Mouse (Mus musculus): ENCODE measurements around the gene Parp4. TPM values are rescaled to one million over a fixed set of nuclear protein-coding genes. Genes with fewer than 3 reads are reported as not detected.
A peak's percentile ranks its signal among the peaks of the same experiment; 100 is the strongest.

Parp4 gene
- total and polyA plus RNA-seq, 3 experiments: 1.2 to 29.1 (median 6.9) TPM

- H3K4me3 ChIP-seq (ENCODE audit: low read depth, low read length): no peak overlapping the region
- 0 out of 2 replicates have a peak, but pooled peaks cover 2% of the 10 kb centered on the region for H3K4me1 ChIP-seq (ENCODE audit: insufficient read depth, low read depth, low read length)
- DNase-seq (ENCODE audit: low spot score): no peak
- H3K27me3 ChIP-seq (ENCODE audit: insufficient read depth, low read length): no peaks in the 10 kb centered on the region
- ATAC-seq (ENCODE audit: extremely low read depth, insufficient number of reproducible peaks, low FRiP score, poor library complexity, severe bottlenecking): no peak
- peaks cover 67% of the 10 kb centered on the region for H3K36me3 ChIP-seq (replicated peaks)
- TF ChIP-seq GATA1 (IDR thresholded peaks at IDR 0.05; ENCODE audit: borderline replicate concordance, low read length): no peak
- no peak for TF ChIP-seq POLR2AphosphoS5 (IDR thresholded peaks at IDR 0.05; ENCODE audit: insufficient replicate concordance, low read depth, low read length)
- no peak for TF ChIP-seq CTCF (IDR thresholded peaks at IDR 0.05; ENCODE audit: low read depth, low read length)
- TF ChIP-seq TAL1 (conservative IDR thresholded peaks at IDR 0.05; ENCODE audit: low read depth, low read length): no peak
- TF ChIP-seq GATA2 (IDR thresholded peaks at IDR 0.05; ENCODE audit: borderline replicate concordance, low read depth, low read length): no peak
- H3K9me3 ChIP-seq (replicated peaks): no peaks in the 10 kb centered on the region
Measured at GRCm38 (mm10) chr14:56553331-56553730, 22.1 kb upstream of the Parp4 start.

GRCm38 (mm10) chr14:56554716-56555115 lies 20.7 kb upstream of the Parp4 start:
- Histone ChIP-seq H3K4me3 (ENCODE audit: low read depth, low read length) (no peak overlapping the region), H3K36me3 (replicated peaks) (peaks cover 70% of the 10 kb centered on the region), H3K9me3 (replicated peaks) (no peaks in the 10 kb centered on the region), H3K27me3 (ENCODE audit: insufficient read depth, low read length) (no peaks in the 10 kb centered on the region), H3K4me1 (ENCODE audit: insufficient read depth, low read depth, low read length) (0 out of 2 replicates have a peak, but pooled peaks cover 2% of the 10 kb centered on the region)
- ATAC-seq (ENCODE audit: extremely low read depth, insufficient number of reproducible peaks, low FRiP score, poor library complexity, severe bottlenecking) (no peak), DNase-seq (ENCODE audit: low spot score) (no peak)
- no peak for TF ChIP-seq POLR2AphosphoS5 (IDR thresholded peaks at IDR 0.05; ENCODE audit: insufficient replicate concordance, low read depth, low read length)
- no peak for TF ChIP-seq GATA2 (IDR thresholded peaks at IDR 0.05; ENCODE audit: borderline replicate concordance, low read depth, low read length)
- TF ChIP-seq CTCF (IDR thresholded peaks at IDR 0.05; ENCODE audit: low read depth, low read length): no peak
- no peak for TF ChIP-seq GATA1 (IDR thresholded peaks at IDR 0.05; ENCODE audit: borderline replicate concordance, low read length)
- no peak for TF ChIP-seq TAL1 (conservative IDR thresholded peaks at IDR 0.05; ENCODE audit: low read depth, low read length)

GRCm38 (mm10) chr14:56559134-56559533 lies 16.3 kb upstream of the Parp4 start:
- no peaks in the 10 kb centered on the region for H3K9me3 ChIP-seq (replicated peaks)
- TF ChIP-seq POLR2AphosphoS5 (IDR thresholded peaks at IDR 0.05; ENCODE audit: insufficient replicate concordance, low read depth, low read length) (no peak), GATA1 (IDR thresholded peaks at IDR 0.05; ENCODE audit: borderline replicate concordance, low read length) (no peak), TAL1 (conservative IDR thresholded peaks at IDR 0.05; ENCODE audit: low read depth, low read length) (no peak), CTCF (IDR thresholded peaks at IDR 0.05; ENCODE audit: low read depth, low read length) (no peak), GATA2 (IDR thresholded peaks at IDR 0.05; ENCODE audit: borderline replicate concordance, low read depth, low read length) (no peak)
- H3K27me3 ChIP-seq (ENCODE audit: insufficient read depth, low read length): no peaks in the 10 kb centered on the region
- DNase-seq (ENCODE audit: low spot score): no peak
- no peaks in the 10 kb centered on the region for H3K4me1 ChIP-seq (ENCODE audit: insufficient read depth, low read depth, low read length)
- ATAC-seq (ENCODE audit: extremely low read depth, insufficient number of reproducible peaks, low FRiP score, poor library complexity, severe bottlenecking): no peak
- H3K36me3 ChIP-seq (replicated peaks): peaks cover 59% of the 10 kb centered on the region
- no peak overlapping the region for H3K4me3 ChIP-seq (ENCODE audit: low read depth, low read length)

GRCm38 (mm10) chr14:56567476-56567875 lies 7.9 kb upstream of the Parp4 start:
- Histone ChIP-seq H3K4me3 (ENCODE audit: low read depth, low read length) (no peak overlapping the region), H3K9me3 (replicated peaks) (no peaks in the 10 kb centered on the region), H3K36me3 (replicated peaks) (peaks cover 43% of the 10 kb centered on the region), H3K4me1 (ENCODE audit: insufficient read depth, low read depth, low read length) (peaks cover 27% of the 10 kb centered on the region), H3K27me3 (ENCODE audit: insufficient read depth, low read length) (no peaks in the 10 kb centered on the region)
- DNase-seq (ENCODE audit: low spot score) (no peak), ATAC-seq (ENCODE audit: extremely low read depth, insufficient number of reproducible peaks, low FRiP score, poor library complexity, severe bottlenecking) (no peak)
- TF ChIP-seq GATA1 (IDR thresholded peaks at IDR 0.05; ENCODE audit: borderline replicate concordance, low read length) (no peak), TAL1 (conservative IDR thresholded peaks at IDR 0.05; ENCODE audit: low read depth, low read length) (no peak), CTCF (IDR thresholded peaks at IDR 0.05; ENCODE audit: low read depth, low read length) (no peak), POLR2AphosphoS5 (IDR thresholded peaks at IDR 0.05; ENCODE audit: insufficient replicate concordance, low read depth, low read length) (no peak), GATA2 (IDR thresholded peaks at IDR 0.05; ENCODE audit: borderline replicate concordance, low read depth, low read length) (no peak)

GRCm38 (mm10) chr14:56569041-56569440 lies 6.4 kb upstream of the Parp4 start:
- no peak for TF ChIP-seq CTCF (IDR thresholded peaks at IDR 0.05; ENCODE audit: low read depth, low read length)
- TF ChIP-seq GATA1 (IDR thresholded peaks at IDR 0.05; ENCODE audit: borderline replicate concordance, low read length): no peak
- no peak for TF ChIP-seq POLR2AphosphoS5 (IDR thresholded peaks at IDR 0.05; ENCODE audit: insufficient replicate concordance, low read depth, low read length)
- no peak for TF ChIP-seq TAL1 (conservative IDR thresholded peaks at IDR 0.05; ENCODE audit: low read depth, low read length)
- no peak for TF ChIP-seq GATA2 (IDR thresholded peaks at IDR 0.05; ENCODE audit: borderline replicate concordance, low read depth, low read length)
- no peak for ATAC-seq (ENCODE audit: extremely low read depth, insufficient number of reproducible peaks, low FRiP score, poor library complexity, severe bottlenecking)

GRCm38 (mm10) chr14:56571310-56572093 lies 3.9 kb upstream of the Parp4 start:
- Histone ChIP-seq H3K9me3 (replicated peaks) (no peaks in the 10 kb centered on the region), H3K4me1 (ENCODE audit: insufficient read depth, low read depth, low read length) (peaks cover 45% of the 10 kb centered on the region), H3K36me3 (replicated peaks) (peaks cover 18% of the 10 kb centered on the region), H3K4me3 (ENCODE audit: low read depth, low read length) (peak overlapping the region; percentile 90), H3K27me3 (ENCODE audit: insufficient read depth, low read length) (no peaks in the 10 kb centered on the region)
- TF ChIP-seq TAL1 (conservative IDR thresholded peaks at IDR 0.05; ENCODE audit: low read depth, low read length) (no peak), GATA1 (IDR thresholded peaks at IDR 0.05; ENCODE audit: borderline replicate concordance, low read length) (no peak), POLR2AphosphoS5 (IDR thresholded peaks at IDR 0.05; ENCODE audit: insufficient replicate concordance, low read depth, low read length) (no peak), CTCF (IDR thresholded peaks at IDR 0.05; ENCODE audit: low read depth, low read length) (no peak), GATA2 (IDR thresholded peaks at IDR 0.05; ENCODE audit: borderline replicate concordance, low read depth, low read length) (no peak)
- DNase-seq (ENCODE audit: low spot score) (peak; percentile 65), ATAC-seq (ENCODE audit: extremely low read depth, insufficient number of reproducible peaks, low FRiP score, poor library complexity, severe bottlenecking) (peak; percentile 96)

More at GRCm38 (mm10) chr14:56569041-56569440, 6.4 kb upstream of the Parp4 start:
- Histone ChIP-seq H3K9me3 (replicated peaks) (no peaks in the 10 kb centered on the region), H3K4me3 (ENCODE audit: low read depth, low read length) (no peak overlapping the region), H3K27me3 (ENCODE audit: insufficient read depth, low read length) (no peaks in the 10 kb centered on the region), H3K36me3 (replicated peaks) (peaks cover 29% of the 10 kb centered on the region), H3K4me1 (ENCODE audit: insufficient read depth, low read depth, low read length) (peaks cover 28% of the 10 kb centered on the region)
- no peak for DNase-seq (ENCODE audit: low spot score)

Measured in G1E (cell line).